Mouse (Mus musculus) layer of hippocampus, postnatal 36 days (tissue): Measurements from ENCODE around the gene Pak7. TPM values are rescaled to one million over a fixed set of nuclear protein-coding genes. Genes with fewer than 3 reads are reported as not detected.
"Not testable (repeated sequence)": the region's sequence is repeated elsewhere in the genome, so short reads cannot be mapped to it uniquely, and the experiment has no call there.

Experiments
- DNase-seq, 2 experiments: peaks; one replicate each; pipeline ENCODE4 v3.0.0; 2022
- total RNA-seq, 2 experiments: library from RNA; stranded (reverse); gene quantifications; 2 replicates each; pipeline ENCODE4 v1.2.3; 2021

Pak7 gene
- 10 to 100 TPM; 25.1 to 26.1 TPM for total RNA-seq

- peak; percentile 73 to 77 for DNase-seq
Measured at GRCm38 (mm10) chr2:136387181-136388131, at the start of gene Pak7. TSS of gene Pak7 (minus strand) at chr2:136387967.

- no peak for DNase-seq
Measured at GRCm38 (mm10) chr2:136425561-136425960, 37.8 kb upstream of the Pak7 start.

- no peak for DNase-seq
Measured at GRCm38 (mm10) chr2:136419543-136419942, 31.8 kb upstream of the Pak7 start.

GRCm38 (mm10) chr2:136416381-136416780 lies 28.6 kb upstream of the Pak7 start:
- no peak for DNase-seq

GRCm38 (mm10) chr2:136402587-136402986 lies 14.8 kb upstream of the Pak7 start:
- no peak for DNase-seq

- DNase-seq = no peak
Measured at GRCm38 (mm10) chr2:136375318-136375717, 12.4 kb downstream of the Pak7 start.

- no peak for DNase-seq
Measured at GRCm38 (mm10) chr2:136372361-136372760, 15.4 kb downstream of the Pak7 start.

GRCm38 (mm10) chr2:136351393-136352096 lies 36.2 kb downstream of the Pak7 start:
- DNase-seq = no peak

- DNase-seq = no peak
Measured at GRCm38 (mm10) chr2:136350459-136350858, 37.3 kb downstream of the Pak7 start.

- no peak for DNase-seq
Measured at GRCm38 (mm10) chr2:136349671-136350275, 38.0 kb downstream of the Pak7 start.

- not testable (repeated sequence) for DNase-seq
Measured at GRCm38 (mm10) chr2:136344240-136344780, 43.5 kb downstream of the Pak7 start.

- DNase-seq = no peak
Measured at GRCm38 (mm10) chr2:136329974-136330373, 57.8 kb downstream of the Pak7 start.

GRCm38 (mm10) chr2:136325646-136326045 lies 62.1 kb downstream of the Pak7 start:
- DNase-seq = no peak

GRCm38 (mm10) chr2:136309313-136309712 lies 78.5 kb downstream of the Pak7 start:
- no peak for DNase-seq

GRCm38 (mm10) chr2:136308743-136309142 lies 79.0 kb downstream of the Pak7 start:
- DNase-seq = no peak

GRCm38 (mm10) chr2:136302201-136302600 lies 85.6 kb downstream of the Pak7 start:
- DNase-seq = no peak

GRCm38 (mm10) chr2:136301406-136301805 lies 86.4 kb downstream of the Pak7 start:
- peak; percentile 37 to 41 for DNase-seq

GRCm38 (mm10) chr2:136297371-136297770 lies 90.4 kb downstream of the Pak7 start:
- no peak for DNase-seq

- DNase-seq = no peak
Measured at GRCm38 (mm10) chr2:136282043-136282442, 105.7 kb downstream of the Pak7 start.

- DNase-seq = not testable (repeated sequence)
Measured at GRCm38 (mm10) chr2:136241960-136242359, 145.8 kb downstream of the Pak7 start.

- DNase-seq = no peak
Measured at GRCm38 (mm10) chr2:136231228-136231627, 156.5 kb downstream of the Pak7 start.

- no peak for DNase-seq
Measured at GRCm38 (mm10) chr2:136204034-136204433, 183.7 kb downstream of the Pak7 start.

- DNase-seq = no peak
Measured at GRCm38 (mm10) chr2:136175030-136175429, 212.7 kb downstream of the Pak7 start.
